Mouse (Mus musculus): ENCODE results near the gene Pla2g4a.
"Not testable (repeated sequence)": the region's sequence is repeated elsewhere in the genome, so short reads cannot be mapped to it uniquely, and the experiment has no call there.

The Pla2g4a gene

DNA sequence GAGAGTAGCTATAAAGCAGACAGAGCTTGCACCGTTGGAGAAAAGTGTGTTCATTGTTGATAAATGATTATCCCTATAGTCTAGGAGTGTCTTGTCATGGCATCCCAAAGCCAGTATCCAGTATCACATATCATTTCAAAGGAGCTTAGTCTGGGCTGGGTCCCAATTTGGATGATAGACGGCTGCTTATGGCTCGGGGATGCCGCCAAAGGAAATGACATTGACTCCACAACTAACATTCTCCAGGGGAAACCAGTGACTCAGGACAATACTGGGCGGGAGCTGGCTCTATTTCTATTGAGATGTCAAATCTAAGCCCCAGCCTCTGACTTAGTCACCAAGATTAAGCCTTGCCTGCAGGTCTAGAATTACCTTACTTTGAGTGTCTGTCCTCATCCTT is 31.9 kb downstream of the Pla2g4a start:
- no peak for DNase-seq

DNA sequence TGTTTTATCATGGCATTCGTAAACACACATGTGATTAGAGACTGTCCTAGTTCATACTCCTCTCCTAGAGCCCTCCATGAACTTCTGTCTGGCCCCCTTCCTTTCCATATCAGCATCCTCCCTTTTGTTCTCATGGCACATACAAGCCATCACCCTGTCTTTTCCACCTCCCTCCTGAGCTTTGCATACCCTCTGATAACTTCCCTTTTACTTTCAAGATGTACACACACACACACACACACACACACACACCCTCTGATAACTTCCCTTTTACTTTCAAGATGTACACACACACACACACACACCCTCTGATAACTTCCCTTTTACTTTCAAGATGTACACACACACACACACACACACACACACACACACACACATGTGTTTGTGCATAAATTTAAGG is 37.4 kb downstream of the Pla2g4a start:
- not testable (repeated sequence) for DNase-seq

DNA sequence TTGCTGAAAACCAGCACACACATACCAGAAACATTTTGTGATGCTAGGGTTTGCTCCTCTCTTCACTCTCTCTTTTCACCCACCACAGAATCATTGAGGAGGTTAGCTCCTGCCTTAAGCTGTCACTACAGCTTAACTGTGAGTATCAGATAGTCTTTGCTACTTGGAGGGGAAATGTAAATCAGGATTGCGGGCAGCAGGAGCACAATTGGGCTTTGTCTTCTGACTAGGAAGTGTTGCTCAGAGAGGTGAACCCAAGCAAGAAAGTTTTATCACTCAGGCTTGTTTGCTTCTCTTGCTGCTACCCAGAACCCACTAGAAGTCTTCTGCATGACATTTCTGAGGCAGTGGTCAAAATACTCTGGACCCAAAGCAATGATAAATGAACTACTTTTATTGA is 38.9 kb downstream of the Pla2g4a start:
- no peak for DNase-seq

DNA sequence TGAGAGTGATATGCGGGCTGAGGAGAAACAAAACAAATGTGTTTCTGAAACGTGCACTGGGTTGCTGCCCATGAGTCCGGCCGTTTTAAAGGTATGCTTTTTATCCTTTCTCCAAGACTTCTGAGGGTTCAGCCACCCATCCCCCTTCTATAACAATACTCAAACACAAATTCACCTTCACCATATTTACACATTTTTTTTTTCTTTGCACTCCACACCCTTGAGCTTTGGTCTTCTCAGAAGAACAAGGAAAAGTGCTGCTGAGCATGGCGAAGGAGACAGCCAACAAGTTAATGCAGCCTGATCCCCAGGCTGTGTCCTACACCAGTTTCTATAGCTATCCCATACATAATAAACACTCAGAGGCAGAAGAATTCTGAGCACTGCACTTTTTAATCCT is 39.8 kb downstream of the Pla2g4a start:
- DNase-seq: no peak

DNA sequence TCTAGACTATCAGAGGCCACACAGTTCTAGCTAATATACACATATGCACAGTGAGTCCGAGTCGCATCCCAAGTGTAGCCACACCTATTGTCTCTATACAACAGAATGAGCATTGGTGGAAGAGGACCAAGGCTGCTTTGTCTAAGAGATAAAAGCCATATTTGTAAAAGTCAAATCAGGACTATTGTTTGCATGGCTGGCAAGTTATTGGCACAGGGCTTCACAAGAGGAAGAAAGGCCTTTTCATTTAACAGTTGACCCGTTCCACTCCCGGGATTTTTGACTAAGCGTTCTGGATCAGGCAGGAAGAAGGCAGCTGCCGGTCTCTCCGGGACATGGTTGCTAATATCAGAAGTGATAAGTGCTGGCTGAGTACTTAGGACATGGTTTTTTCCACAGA is 41.8 kb downstream of the Pla2g4a start:
- DNase-seq: peak; percentile 15

DNA sequence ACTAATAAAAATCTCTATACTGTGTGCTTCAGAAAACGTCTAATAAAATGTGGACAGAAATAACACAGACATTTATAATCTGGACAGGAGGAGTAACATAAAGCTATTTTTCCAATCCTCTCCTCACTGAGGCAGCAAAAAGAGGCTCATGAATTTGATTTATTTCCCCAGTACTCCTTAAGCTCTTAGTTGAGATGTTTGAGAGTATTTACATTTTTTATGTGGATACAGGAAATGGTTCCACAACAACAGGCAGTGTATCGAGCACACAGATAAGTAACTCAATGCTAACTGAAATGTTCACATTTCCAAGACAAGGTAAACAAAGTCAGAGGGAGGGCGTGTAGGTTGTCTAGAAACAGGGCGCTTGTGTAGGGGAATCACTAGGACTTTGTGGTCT is 48.1 kb downstream of the Pla2g4a start:
- no peak for DNase-seq

DNA sequence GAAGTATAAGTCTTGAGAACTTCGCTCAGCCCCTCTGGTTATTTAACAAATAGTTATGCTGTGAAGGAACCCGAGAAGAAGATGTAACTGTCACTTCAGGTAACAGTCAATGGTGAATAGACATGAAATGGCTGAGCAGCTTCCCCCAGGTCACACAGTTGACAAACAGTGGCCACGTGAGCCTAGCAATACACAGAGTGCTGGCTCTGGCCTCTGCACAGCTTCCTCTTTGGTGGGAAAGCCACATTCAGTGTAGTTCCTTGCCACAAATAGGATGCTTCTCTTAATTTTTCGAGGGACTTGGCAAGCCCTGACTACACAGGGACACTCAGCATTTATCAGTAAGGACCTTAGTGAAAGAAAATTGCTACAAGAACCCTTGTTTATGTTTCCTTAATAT is 50.0 kb downstream of the Pla2g4a start:
- peak; percentile 16 for DNase-seq

DNA sequence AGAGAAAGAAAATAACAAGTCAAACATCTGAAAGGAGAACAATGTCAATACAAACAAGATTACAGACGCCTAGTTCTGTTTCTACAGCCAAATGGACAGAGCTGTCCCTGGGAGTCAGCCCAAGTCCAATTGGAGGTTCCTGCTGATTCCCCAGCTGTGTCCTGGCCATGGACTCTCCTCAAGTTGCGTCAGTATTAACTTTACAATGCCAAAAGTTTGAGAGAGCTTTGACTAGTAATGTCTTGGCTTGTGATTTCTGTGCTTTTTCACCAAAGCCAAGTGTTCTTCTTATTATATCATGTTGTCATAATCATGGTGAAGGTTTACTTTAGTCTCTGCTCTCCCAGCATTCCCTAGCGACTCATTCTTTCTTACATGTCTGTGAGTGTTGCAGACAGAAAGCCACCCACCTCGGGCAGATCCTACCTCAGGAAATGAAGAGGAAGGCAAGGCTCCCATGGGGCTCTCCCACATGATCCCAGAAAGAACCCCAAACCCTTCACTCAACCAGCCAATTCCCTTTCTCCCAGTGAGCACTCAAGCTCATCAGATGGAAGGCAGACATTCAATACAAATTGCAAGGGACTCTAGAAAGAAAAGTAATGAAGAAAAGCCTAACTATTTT is 63.0 kb downstream of the Pla2g4a start:
- DNase-seq: no peak

DNA sequence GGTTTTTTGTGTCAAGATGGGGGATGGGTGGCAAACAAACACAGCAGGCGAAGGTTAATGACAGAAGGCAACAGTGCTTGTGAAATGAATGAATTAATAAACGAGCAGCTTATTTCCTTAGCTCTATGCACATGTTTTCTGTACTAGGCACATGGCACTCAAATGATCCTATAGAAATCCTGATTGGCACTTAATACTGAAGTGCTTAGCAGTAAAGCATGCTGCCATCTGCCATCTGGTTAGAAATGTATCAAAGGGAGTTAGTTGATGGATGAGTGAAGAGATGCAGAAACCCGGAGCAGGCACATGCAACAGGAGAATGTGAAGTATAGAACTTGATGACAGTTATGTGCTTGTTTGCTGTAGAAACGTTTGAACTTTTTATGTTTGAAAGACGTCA is 64.5 kb downstream of the Pla2g4a start:
- no peak for DNase-seq

DNA sequence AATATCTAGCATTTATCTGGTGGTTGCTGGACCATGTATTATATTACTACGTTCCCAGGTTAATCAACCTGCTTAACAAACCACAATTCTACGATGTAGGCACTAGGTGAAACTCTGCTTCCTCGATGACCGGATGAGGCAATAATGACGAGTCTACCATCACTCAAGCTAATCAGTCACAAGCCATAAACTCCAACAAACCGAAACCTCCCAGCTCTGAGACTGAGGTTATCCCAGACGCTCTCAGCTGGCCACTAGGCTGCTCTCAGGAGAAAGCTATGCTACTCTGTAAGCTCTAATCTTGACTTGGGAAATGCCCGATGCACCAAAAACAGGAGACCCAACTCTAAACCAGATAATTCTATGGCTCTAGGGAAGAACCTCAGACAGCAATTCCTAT is 66.2 kb downstream of the Pla2g4a start:
- no peak for DNase-seq

DNA sequence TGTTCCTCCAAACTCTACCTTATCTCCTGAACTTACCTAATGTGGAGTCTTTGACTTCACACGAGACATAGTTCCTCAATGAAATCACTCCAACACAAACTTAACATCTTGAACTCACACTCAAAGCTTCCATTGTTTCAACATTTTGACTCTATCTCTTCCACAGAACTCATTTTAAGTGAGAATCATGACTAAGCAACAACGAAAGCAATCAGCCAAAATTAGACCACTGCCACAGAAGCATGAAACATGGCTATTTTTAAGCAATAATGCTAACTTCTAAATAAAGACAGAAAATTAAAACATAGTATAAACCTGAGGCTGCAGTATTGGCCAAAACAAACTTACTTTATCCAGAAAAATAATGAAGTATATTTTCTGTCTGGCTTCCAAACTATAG is 67.2 kb downstream of the Pla2g4a start:
- DNase-seq: no peak

DNA sequence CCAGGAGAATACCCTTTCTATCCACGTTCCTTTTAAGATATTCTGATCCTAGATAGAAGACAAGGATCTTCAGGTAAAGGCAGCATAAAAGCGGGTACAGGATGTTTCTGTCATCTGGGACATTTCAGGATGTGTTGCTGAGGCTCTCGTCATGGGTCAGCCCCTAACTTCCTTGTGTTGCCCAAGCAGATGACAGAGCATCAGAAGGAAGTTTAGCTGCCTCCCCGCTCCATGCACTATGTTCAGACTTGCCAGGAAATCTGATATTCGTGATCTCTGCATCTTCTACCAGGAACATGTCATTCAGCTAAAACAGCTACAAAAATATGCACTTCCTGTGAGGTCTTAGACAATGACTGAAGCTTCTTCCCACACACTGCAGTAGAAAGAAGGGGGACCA is 70.0 kb downstream of the Pla2g4a start:
- DNase-seq: no peak

DNA sequence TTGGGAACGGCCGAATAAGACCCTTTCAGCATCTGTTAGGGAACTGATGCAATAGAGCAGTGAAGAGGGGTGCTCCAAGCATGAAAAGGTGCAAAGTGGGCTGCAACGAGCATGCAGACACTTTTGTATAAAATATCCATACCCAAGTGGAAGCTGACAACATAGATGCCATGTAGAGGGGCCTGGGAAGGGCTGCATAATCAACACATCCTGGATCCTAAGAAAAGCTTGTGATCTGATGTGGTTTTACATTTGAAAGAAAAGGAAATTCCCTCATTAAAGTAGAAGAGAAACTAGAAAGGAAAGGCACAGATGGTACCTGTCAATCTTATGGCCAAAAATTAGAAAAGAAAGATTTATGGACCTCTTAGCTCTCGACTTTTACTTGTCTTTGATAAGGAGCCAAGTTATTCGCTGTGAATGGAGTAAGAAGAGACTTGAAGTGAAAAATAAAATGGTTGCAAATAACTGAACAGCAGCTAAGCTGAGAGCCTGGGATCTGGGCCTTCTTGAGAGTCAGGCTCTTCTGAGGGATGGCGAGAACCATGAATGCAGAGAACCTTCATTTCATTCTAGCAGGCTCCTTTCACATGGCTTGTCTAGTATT is 78.6 kb downstream of the Pla2g4a start:
- no peak for DNase-seq

DNA sequence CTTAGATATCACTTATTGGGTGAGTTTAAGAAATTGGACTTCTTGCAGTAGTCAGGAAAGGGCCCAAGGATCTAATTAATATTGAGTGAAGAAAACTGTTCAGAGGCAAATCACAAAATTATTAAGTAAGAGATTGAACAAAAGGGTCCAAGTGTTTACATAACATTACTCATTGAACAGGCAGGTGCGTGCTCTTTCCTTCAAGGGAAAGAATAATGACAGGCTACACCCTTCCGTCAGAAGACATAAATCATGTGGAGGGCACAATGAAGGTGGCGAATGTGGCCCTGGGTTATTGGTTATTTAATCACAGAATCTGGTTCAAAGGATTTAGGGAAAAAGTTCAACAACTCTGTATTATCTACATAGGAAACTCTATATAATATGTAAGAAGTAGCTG is 82.9 kb downstream of the Pla2g4a start:
- no peak for DNase-seq

DNA sequence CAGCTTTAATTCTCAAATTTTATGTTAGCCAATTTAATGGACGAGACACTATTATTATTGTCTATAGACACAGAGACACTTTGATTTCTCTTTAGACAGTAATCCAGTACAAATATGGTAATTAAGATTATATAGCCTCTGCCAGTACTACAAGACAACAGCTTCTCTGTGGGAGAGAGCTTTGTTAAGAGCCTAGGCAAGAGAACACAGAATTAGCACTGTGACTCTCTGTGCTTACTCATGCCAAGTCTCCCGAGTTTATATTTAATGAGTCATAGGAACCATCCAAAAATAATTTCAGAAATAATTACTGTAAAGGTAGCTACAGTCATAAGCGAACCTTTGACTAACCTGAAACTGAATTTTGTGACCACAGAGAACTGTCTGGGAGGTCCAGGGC is 84.6 kb downstream of the Pla2g4a start:
- peak; percentile 36 for DNase-seq

DNA sequence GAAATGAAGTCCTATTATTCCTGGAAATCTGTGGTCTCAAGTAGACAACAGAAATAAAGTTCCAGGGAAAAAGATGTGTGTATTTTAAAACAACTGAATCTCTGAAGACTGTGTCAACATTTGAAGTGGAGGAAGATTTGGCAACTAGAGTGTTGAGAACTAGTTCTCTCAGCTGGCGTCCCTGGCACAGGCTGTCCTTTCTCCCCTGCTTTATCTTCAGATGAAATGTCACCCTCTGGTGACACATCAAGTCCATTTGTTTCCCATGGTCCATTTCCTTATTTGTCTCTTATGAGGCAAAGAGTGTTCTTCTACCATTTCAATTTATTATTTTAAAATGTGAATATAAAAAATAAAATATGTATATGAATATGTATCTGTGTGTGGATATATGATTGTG is 89.5 kb downstream of the Pla2g4a start:
- peak; percentile 35 for DNase-seq

DNA sequence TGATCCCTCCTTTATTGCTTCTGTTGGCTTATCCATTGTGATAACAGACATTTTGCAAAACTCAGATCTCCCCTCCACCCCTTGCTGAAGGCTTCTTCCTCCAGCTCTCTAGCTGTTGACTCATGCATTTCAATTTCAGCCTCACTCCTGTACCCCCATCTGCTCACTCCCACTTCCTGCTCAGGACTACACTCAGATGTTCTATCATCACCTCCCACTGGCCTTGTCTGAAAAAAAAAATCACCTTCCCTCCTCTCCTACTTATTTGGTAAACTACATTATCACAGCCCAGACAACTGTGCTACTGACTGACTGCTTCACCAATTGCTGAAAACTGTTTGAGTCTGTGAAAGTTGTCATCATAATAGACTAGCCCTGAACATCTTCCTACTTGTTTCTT is 93.8 kb downstream of the Pla2g4a start:
- DNase-seq: peak; percentile 77

DNA sequence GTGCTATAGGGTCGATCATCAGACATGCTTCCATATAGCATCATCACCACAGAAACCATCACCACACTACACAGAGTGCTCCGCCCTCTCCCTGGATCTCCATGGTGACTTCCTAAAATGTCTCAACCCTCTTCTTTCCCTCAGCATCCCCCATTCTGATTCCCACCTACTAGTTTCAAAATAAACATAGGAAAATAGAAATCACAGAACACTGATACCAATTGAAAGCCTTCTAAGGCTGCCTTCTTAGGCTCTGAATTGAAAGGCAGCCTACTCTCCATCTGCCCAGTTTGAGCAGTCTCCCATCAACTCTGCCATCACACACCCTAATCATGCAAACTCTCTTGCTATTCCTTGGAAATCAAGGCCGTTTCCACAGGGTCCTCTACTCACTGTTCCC is 94.9 kb downstream of the Pla2g4a start:
- DNase-seq: peak; percentile 76

DNA sequence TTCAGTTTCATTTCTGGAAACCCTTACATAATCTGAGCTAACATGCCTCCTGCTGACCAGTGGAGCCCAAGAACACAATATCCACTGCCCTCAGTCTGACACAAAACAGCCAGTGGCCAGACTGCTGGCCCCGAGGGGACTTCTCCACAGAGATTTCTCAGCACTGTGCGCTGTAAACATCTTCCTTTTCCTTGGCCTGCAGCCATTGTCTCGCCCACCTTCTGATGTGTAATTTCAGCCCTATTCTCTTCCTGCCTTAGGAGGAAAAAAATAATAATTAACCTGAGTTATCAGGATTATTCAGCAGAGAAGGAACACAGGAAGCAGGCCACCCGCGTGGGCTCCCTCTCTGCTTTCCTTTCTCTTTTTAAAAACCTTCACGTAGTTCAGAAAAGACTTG is 98.3 kb downstream of the Pla2g4a start:
- DNase-seq: no peak

DNA sequence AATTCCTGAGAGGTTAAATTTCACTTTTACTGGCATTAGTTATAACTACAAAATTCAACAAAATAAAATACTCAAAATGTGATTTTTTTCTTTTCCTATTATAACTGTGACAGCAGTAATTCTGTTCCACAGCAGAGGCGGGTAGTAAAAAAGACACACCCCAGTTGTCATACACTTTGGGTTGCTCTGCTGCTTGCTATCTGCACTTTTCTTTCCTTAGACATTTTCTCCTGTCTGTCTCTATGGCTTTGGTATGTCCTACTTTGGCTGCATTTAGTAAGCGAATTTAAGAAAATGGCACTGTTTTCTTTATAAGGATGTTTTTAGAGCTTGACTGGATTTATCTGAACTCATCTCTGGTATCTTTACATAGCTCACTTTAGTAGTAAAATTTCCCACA is 98.9 kb downstream of the Pla2g4a start:
- DNase-seq: no peak

DNA sequence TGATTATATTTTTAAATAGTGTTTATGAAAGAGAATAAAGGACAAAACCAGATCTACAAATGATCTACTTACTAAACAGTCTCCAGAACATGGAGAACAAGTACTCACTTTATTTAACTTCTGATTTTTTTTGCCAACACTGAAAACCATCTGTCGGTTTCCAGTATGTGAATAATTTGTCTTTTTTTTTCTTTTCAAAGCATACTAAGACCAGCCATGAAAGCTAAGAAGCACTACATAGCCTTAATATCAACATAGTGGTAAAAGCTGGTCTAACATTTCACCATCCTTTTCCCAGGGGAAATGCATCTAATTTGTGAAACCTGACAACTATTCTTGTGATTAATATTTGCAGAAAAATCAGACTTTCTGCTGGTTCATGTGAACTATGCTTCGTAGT is 99.5 kb downstream of the Pla2g4a start:
- no peak for DNase-seq

DNA sequence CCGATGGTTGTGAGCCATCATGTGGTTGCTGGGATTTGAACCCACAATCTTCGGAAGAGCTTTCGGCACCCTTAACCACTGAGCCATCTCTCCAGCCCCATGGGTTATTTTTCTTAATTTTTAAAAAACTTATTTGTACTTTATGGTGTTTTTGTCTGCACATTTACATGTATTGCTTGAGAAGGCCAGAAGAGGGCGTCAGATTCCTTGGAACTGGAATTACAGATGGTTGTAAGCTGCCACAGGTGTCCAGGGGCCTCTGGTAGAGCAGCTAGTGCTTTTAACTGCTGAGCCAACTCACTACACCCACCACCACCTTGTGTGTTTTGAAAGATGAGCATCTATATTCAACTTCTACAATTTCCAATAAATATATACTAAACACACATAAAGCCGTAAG is 102.4 kb downstream of the Pla2g4a start:
- no peak for DNase-seq

DNA sequence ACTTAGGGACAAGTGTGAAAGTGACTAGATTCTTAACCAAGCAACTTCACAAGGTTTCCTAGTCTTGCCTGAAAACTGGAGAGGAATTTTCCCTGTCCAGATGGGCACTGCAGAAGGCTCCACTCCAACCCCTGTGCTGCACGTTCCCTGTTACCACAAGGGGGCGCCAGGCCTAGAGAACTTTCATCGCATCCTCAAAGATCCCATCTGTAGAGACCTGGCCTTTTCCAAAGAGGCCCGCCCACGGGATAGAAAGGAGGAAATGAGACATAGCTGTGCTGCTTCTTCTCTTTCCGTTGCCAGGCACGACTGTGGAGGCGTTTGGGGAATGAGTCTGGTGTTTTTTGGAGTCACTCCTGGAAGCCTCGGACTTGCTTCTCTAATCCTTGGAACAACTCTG is 104.4 kb downstream of the Pla2g4a start:
- DNase-seq: peak; percentile 89

DNA sequence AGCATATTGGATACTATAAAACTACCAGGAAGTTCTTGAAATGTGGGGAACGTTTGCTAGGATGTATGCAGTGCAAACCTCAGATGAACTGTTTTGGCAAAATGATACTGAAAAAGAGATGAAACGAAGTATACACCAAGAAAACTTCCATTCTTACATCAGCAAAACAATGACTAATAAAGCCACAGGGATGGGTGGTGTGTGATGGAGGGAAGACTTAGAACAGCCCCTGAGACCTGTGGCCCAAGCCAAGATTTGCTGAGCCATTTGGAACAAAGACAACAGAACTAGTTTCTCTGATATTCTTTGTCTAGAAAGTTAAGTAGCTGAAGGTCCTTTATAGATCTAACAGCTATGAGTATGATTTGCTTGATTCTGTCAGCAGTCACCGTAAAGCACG is 105.5 kb downstream of the Pla2g4a start:
- DNase-seq: no peak

DNA sequence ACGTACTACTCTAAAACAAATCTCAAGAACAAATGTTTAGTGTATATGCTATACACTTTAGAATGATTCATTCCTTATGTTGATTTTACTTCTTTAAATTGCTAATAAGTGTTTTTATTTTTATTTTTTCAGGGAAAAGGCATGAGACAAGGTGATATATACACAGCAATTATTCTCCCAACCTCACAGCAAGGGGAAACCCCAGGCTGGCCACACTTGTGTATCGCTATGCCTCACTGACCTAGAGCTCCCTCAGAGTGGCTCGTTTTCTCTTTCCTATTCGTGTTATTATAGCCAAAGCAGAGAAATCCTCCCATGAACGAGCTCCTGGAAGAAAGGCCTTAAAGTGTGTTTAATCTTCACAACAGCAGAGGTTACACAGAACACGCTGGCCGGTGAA is 106.2 kb downstream of the Pla2g4a start:
- no peak for DNase-seq
